Mouse (Mus musculus) erythroblast, embryonic 14.5 days (primary cell): ENCODE results near the gene Plpp2.

ENCODE experiments used
- GATA1 ChIP-seq: IDR thresholded peaks from 2 replicates; pipeline ENCODE4 v1.6.1; 2012; ENCODE audit warnings: low read length, inconsistent platforms, mixed read lengths
- TAL1 ChIP-seq: IDR thresholded peaks from 3 replicates; pipeline ENCODE4 v1.6.1; 2012; ENCODE audit warnings: low read length, inconsistent platforms, mixed read lengths

- no peak for TF ChIP-seq TAL1
- TF ChIP-seq GATA1: no peak
Measured at GRCm38 (mm10) chr10:79573611-79574010, 40.0 kb upstream of the Plpp2 start.
